Mouse (Mus musculus) testis, adult 2 months (tissue): Measurements from ENCODE around the gene Cbr4. TPM values are rescaled to one million over a fixed set of nuclear protein-coding genes. Genes with fewer than 3 reads are reported as not detected.

ENCODE experiments used
- H3K27ac ChIP-seq: fragments of 200-500 bp; 2 replicates; pipeline ENCODE4 v1.5.1; 2012; ENCODE audit warnings: low read depth, low read length; ENCODE audit not compliant: control insufficient read depth, insufficient read depth
- H3K27me3 ChIP-seq: fragments of 200-500 bp; 2 replicates; pipeline ENCODE4 v1.6.1; 2012; ENCODE audit warnings: mild to moderate bottlenecking, low read length, moderate library complexity; ENCODE audit not compliant: control insufficient read depth, insufficient read depth
- H3K36me3 ChIP-seq: fragments of 200-500 bp; 2 replicates; pipeline ENCODE4 v1.6.1; 2012; ENCODE audit warnings: mild to moderate bottlenecking, low read length; ENCODE audit not compliant: control insufficient read depth, insufficient read depth
- H3K4me1 ChIP-seq: fragments of 200-500 bp; 2 replicates; pipeline ENCODE4 v1.6.1; 2012; ENCODE audit warnings: low read length; ENCODE audit not compliant: control insufficient read depth, insufficient read depth
- H3K4me3 ChIP-seq: fragments of 200-500 bp; 2 replicates; pipeline ENCODE4 v1.5.1; 2012; ENCODE audit warnings: low read depth, mild to moderate bottlenecking, low read length, moderate library complexity, mixed read lengths; ENCODE audit not compliant: control insufficient read depth
- CTCF ChIP-seq: fragments of 200-500 bp; IDR thresholded peaks from 2 replicates; pipeline ENCODE4 v1.5.1; 2012; ENCODE audit warnings: low read depth, mild to moderate bottlenecking, inconsistent platforms, low read length, moderate library complexity; ENCODE audit not compliant: control insufficient read depth, insufficient read depth, insufficient replicate concordance
- POLR2A ChIP-seq: fragments of 200-500 bp; IDR thresholded peaks from 2 replicates; pipeline ENCODE4 v1.6.1; 2012; ENCODE audit warnings: low read depth, mild to moderate bottlenecking, inconsistent platforms, low read length, moderate library complexity; ENCODE audit not compliant: control insufficient read depth
- polyA plus RNA-seq: library from polyadenylated mRNA; depleted of rRNA; stranded (reverse); fragments of >200 nt; gene quantifications from 2 replicates; pipeline ENCODE4 v1.2.3, GENCODE M21; 2012

Gene Cbr4
- polyA plus RNA-seq, 1 experiment = 15.1 TPM

- H3K36me3 ChIP-seq = no peaks in the 10 kb centered on the region
- H3K4me1 ChIP-seq = no peaks in the 10 kb centered on the region
- TF ChIP-seq POLR2A = no peak
- no peak for TF ChIP-seq CTCF
- H3K27ac ChIP-seq = no peak overlapping the region
- no peaks in the 10 kb centered on the region for H3K27me3 ChIP-seq
- no peak overlapping the region for H3K4me3 ChIP-seq
Observed at GRCm38 (mm10) chr8:61451721-61452337, 35.7 kb upstream of the Cbr4 start.

- TF ChIP-seq POLR2A (no peak), CTCF (no peak)
- Histone ChIP-seq H3K4me3 (no peak overlapping the region), H3K27me3 (no peaks in the 10 kb centered on the region), H3K36me3 (no peaks in the 10 kb centered on the region), H3K4me1 (no peaks in the 10 kb centered on the region), H3K27ac (no peak overlapping the region)
Observed at GRCm38 (mm10) chr8:61459763-61460162, 27.8 kb upstream of the Cbr4 start.

GRCm38 (mm10) chr8:61462221-61462620 lies 25.3 kb upstream of the Cbr4 start:
- Histone ChIP-seq H3K27me3 (no peaks in the 10 kb centered on the region), H3K27ac (no peak overlapping the region), H3K36me3 (no peaks in the 10 kb centered on the region), H3K4me1 (no peaks in the 10 kb centered on the region), H3K4me3 (no peak overlapping the region)
- TF ChIP-seq POLR2A (no peak), CTCF (no peak)

- Histone ChIP-seq H3K27ac (no peak overlapping the region), H3K4me1 (no peaks in the 10 kb centered on the region), H3K27me3 (no peaks in the 10 kb centered on the region), H3K4me3 (no peak overlapping the region), H3K36me3 (no peaks in the 10 kb centered on the region)
- TF ChIP-seq POLR2A = no peak
- TF ChIP-seq CTCF = no peak
Observed at GRCm38 (mm10) chr8:61464393-61464792, 23.1 kb upstream of the Cbr4 start.

GRCm38 (mm10) chr8:61466696-61467552 lies 20.6 kb upstream of the Cbr4 start:
- no peak for TF ChIP-seq CTCF
- TF ChIP-seq POLR2A = no peak
- Histone ChIP-seq H3K36me3 (no peaks in the 10 kb centered on the region), H3K4me3 (no peak overlapping the region), H3K27ac (no peak overlapping the region), H3K27me3 (no peaks in the 10 kb centered on the region), H3K4me1 (no peaks in the 10 kb centered on the region)

- Histone ChIP-seq H3K27me3 (no peaks in the 10 kb centered on the region), H3K27ac (no peak overlapping the region), H3K36me3 (no peaks in the 10 kb centered on the region), H3K4me1 (no peaks in the 10 kb centered on the region), H3K4me3 (no peak overlapping the region)
- TF ChIP-seq CTCF (no peak), POLR2A (no peak)
Observed at GRCm38 (mm10) chr8:61467553-61467815, 20.1 kb upstream of the Cbr4 start.

- Histone ChIP-seq H3K36me3 (no peaks in the 10 kb centered on the region), H3K4me1 (no peaks in the 10 kb centered on the region), H3K4me3 (no peak overlapping the region), H3K27me3 (no peaks in the 10 kb centered on the region), H3K27ac (no peak overlapping the region)
- TF ChIP-seq POLR2A (no peak), CTCF (no peak)
Observed at GRCm38 (mm10) chr8:61470213-61470612, 17.3 kb upstream of the Cbr4 start.
